Mouse (Mus musculus) testis, adult 2 months (tissue): ENCODE measurements at regions not wholly inside any gene's neighbourhood (a gene's known extent, or its start where the extent isn't known, plus 50 kb on each side); places are given as distances from the start of the nearest gene placed in this dataset.

ENCODE experiments used
- H3K27ac ChIP-seq: fragments of 200-500 bp; 2 replicates; pipeline ENCODE4 v1.5.1; 2012; ENCODE audit warnings: low read depth, low read length; ENCODE audit not compliant: control insufficient read depth, insufficient read depth
- H3K27me3 ChIP-seq: fragments of 200-500 bp; 2 replicates; pipeline ENCODE4 v1.6.1; 2012; ENCODE audit warnings: mild to moderate bottlenecking, low read length, moderate library complexity; ENCODE audit not compliant: control insufficient read depth, insufficient read depth
- H3K36me3 ChIP-seq: fragments of 200-500 bp; 2 replicates; pipeline ENCODE4 v1.6.1; 2012; ENCODE audit warnings: mild to moderate bottlenecking, low read length; ENCODE audit not compliant: control insufficient read depth, insufficient read depth
- H3K4me1 ChIP-seq: fragments of 200-500 bp; 2 replicates; pipeline ENCODE4 v1.6.1; 2012; ENCODE audit warnings: low read length; ENCODE audit not compliant: control insufficient read depth, insufficient read depth
- H3K4me3 ChIP-seq: fragments of 200-500 bp; 2 replicates; pipeline ENCODE4 v1.5.1; 2012; ENCODE audit warnings: low read depth, mild to moderate bottlenecking, low read length, moderate library complexity, mixed read lengths; ENCODE audit not compliant: control insufficient read depth
- CTCF ChIP-seq: fragments of 200-500 bp; IDR thresholded peaks from 2 replicates; pipeline ENCODE4 v1.5.1; 2012; ENCODE audit warnings: low read depth, mild to moderate bottlenecking, inconsistent platforms, low read length, moderate library complexity; ENCODE audit not compliant: control insufficient read depth, insufficient read depth, insufficient replicate concordance
- POLR2A ChIP-seq: fragments of 200-500 bp; IDR thresholded peaks from 2 replicates; pipeline ENCODE4 v1.6.1; 2012; ENCODE audit warnings: low read depth, mild to moderate bottlenecking, inconsistent platforms, low read length, moderate library complexity; ENCODE audit not compliant: control insufficient read depth

- no peaks in the 10 kb centered on the region for H3K36me3 ChIP-seq
- TF ChIP-seq POLR2A (no peak), CTCF (no peak)
- no peaks in the 10 kb centered on the region for H3K4me1 ChIP-seq
- H3K4me3 ChIP-seq, result no peak overlapping the region
- no peaks in the 10 kb centered on the region for H3K27me3 ChIP-seq
- H3K27ac ChIP-seq, result no peak overlapping the region
These were observed 568.8 kb downstream of the Ptprc start for GRCm38 (mm10) chr1:137606716-137607115.

GRCm38 (mm10) chr1:137605890-137606663 is 569.4 kb downstream of the Ptprc start:
- H3K4me1 ChIP-seq, result no peaks in the 10 kb centered on the region
- H3K27me3 ChIP-seq, result no peaks in the 10 kb centered on the region
- H3K36me3 ChIP-seq, result no peaks in the 10 kb centered on the region
- no peak overlapping the region for H3K4me3 ChIP-seq
- TF ChIP-seq POLR2A, result no peak
- no peak for TF ChIP-seq CTCF
- no peak overlapping the region for H3K27ac ChIP-seq

- no peaks in the 10 kb centered on the region for H3K4me1 ChIP-seq
- H3K4me3 ChIP-seq, result no peak overlapping the region
- H3K36me3 ChIP-seq, result no peaks in the 10 kb centered on the region
- H3K27ac ChIP-seq, result no peak overlapping the region
- no peak for TF ChIP-seq CTCF
- no peak for TF ChIP-seq POLR2A
- no peaks in the 10 kb centered on the region for H3K27me3 ChIP-seq
These were observed 581.8 kb downstream of the Ptprc start for GRCm38 (mm10) chr1:137593732-137594131.

GRCm38 (mm10) chr1:137591891-137592290 is 583.6 kb downstream of the Ptprc start:
- TF ChIP-seq CTCF (no peak), POLR2A (no peak)
- Histone ChIP-seq H3K4me1 (no peaks in the 10 kb centered on the region), H3K4me3 (no peak overlapping the region), H3K36me3 (no peaks in the 10 kb centered on the region), H3K27me3 (no peaks in the 10 kb centered on the region), H3K27ac (no peak overlapping the region)

- TF ChIP-seq POLR2A (no peak), CTCF (no peak)
- Histone ChIP-seq H3K4me1 (no peaks in the 10 kb centered on the region), H3K27ac (no peak overlapping the region), H3K36me3 (no peaks in the 10 kb centered on the region), H3K4me3 (no peak overlapping the region), H3K27me3 (no peaks in the 10 kb centered on the region)
These were observed 584.2 kb downstream of the Ptprc start for GRCm38 (mm10) chr1:137591295-137591694.

- H3K27me3 ChIP-seq, result no peaks in the 10 kb centered on the region
- no peak for TF ChIP-seq CTCF
- TF ChIP-seq POLR2A, result no peak
These were observed 586.9 kb downstream of the Ptprc start for GRCm38 (mm10) chr1:137588304-137589300.

GRCm38 (mm10) chr1:137587481-137588228 is 587.9 kb downstream of the Ptprc start:
- H3K27ac ChIP-seq, result no peak overlapping the region
- H3K36me3 ChIP-seq, result no peaks in the 10 kb centered on the region
- H3K4me3 ChIP-seq, result no peak overlapping the region
- H3K27me3 ChIP-seq, result no peaks in the 10 kb centered on the region
- no peaks in the 10 kb centered on the region for H3K4me1 ChIP-seq
- TF ChIP-seq CTCF, result no peak

More at GRCm38 (mm10) chr1:137588304-137589300, 586.9 kb downstream of the Ptprc start:
- no peak overlapping the region for H3K27ac ChIP-seq
- no peaks in the 10 kb centered on the region for H3K36me3 ChIP-seq
- H3K4me1 ChIP-seq, result no peaks in the 10 kb centered on the region
- no peak overlapping the region for H3K4me3 ChIP-seq
